Mouse (Mus musculus): ENCODE results near the gene Mid2. TPM values are rescaled to one million over a fixed set of nuclear protein-coding genes. Genes with fewer than 3 reads are reported as not detected.
"Not testable (repeated sequence)": the region's sequence is repeated elsewhere in the genome, so short reads cannot be mapped to it uniquely, and the experiment has no call there.

Gene Mid2
- 10 to 100 TPM; 31.0 to 33.4 (median 32.2) TPM for total RNA-seq (2022)

DNA sequence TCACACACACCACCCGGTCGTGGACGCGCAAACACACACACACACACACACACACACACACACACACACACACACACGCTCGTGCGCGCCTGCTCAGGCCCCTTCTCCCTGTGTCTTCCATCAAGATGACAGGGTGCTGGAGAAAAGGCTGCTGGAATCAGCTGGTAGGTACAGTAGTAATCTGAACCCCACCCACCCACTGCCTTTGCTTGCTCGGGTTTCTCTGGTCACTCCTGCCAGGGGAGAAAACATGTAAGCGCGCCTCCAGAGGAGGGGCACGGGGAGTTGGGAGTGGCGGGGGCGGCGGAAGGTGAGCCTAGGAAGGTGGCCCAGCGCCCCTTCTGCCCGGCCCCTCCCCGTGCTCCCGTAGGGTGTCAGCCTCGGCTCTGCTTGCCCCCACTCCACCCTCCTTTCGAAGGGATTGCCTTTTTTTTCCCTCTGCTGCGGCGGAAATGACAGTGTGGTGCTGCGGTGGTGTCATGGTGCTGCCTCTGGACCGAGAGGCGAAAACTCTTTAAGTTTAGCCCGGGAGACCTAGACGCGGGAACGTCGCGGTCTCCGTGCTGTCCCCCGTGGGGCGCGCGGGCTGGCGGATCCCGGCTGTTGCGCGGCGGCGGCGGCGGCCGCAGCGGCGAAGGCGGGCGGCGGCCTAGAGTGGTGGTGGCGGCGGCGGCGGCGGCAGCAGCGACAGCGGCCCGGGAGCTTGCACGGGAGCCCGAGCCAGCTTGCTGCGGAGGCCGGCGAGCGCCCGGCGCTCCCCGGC is at the start of gene Mid2:
Mid2 (plus strand) TSS at position 121 of the 763 bp plus-strand sequence.
- peak; percentile 9 to 13 for DNase-seq (ENCODE audit: low spot score in 2 of 2)

GRCm38 (mm10) chrX:140624875-140625594 is 39.4 kb upstream of the Mid2 start:
- DNase-seq (ENCODE audit: low spot score in 2 of 2) = no peak

DNA sequence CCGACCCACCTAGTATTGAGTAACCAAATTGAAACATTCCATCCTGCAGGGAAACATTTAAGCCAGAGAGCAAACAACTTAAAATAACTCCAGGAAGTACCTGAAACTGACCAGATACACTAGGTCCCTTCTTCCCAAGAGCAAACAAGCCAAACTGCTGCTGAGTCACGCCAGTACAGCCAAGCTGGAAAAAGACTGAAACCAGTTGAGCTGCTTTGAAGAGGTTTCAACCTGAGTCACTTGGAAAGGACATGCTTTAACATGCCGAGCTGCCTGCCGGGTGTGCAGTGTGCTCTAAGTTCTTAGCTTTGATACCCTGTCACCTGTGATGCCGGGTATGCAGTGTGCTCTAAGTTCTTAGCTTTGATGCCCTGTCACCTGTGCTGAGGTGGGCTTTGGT is 26.4 kb upstream of the Mid2 start:
- no peak for DNase-seq (ENCODE audit: low spot score in 2 of 2)

GRCm38 (mm10) chrX:140639592-140639991 is 24.8 kb upstream of the Mid2 start:
- no peak for DNase-seq (ENCODE audit: low spot score in 2 of 2)

DNA sequence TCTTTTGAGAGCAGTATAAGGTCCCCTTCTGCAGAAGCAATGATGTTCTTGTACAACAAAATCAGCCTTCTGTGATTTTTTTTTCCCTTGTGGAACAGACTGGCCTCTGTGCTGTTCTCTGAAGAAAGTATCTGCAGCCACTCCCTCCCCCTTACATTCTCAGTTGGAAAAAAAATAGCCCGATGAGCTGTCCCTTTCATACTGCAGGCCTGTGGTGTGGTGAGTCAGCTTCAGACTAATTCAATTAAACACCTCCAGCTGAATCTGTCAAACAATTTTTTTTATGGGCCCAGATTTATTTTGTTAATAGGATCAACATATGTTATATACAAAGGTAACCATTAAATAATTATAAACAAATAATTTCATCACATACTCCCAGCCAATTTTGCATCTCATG is 3.7 kb upstream of the Mid2 start:
- no peak for DNase-seq (ENCODE audit: low spot score in 2 of 2)

DNA sequence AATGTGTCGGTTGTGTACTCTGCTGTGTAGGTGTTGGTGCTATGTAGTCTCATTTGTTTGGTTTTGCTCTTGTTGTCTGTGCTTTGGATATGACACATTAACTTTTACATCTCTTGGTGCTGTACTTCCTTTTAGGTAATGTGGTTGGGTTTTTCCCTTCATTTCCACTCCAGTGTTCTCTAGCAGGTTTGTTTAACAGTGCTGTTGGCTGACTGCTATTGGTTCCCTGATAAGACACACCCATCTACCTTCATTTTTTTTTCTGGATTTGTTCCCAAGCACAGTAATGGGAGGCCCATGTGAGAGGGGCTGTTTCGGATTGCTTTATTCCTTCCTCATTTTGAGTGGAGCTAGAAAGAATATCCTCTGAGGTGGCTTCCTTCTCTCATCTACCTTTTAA is 883 bp upstream of the Mid2 start:
- no peak for DNase-seq (ENCODE audit: low spot score in 2 of 2)

GRCm38 (mm10) chrX:140665242-140665810 is 927 bp downstream of the Mid2 start:
- DNase-seq (ENCODE audit: low spot score in 2 of 2) = peak; percentile 7 to 23

DNA sequence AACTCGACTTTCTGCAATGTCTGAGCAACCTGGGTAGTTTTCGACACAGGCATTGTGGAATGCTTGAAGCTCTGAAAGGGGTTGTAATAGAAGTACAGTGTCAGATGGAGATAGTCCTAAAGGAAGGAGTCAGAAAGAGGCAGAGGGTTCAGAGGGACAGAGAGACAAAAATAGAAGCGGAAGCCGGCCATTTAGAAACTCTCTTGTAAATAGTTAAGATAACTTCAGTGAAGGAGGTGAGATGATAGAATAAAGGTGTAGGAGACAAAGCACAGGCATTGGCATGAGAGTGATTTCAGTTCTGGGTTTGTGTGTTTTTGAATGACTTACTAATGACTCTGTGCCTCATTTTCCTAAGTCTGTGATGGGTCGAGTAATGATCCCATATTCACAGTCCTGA is 11.0 kb downstream of the Mid2 start:
- no peak for DNase-seq (ENCODE audit: low spot score in 2 of 2)

GRCm38 (mm10) chrX:140688335-140688734 is 23.9 kb downstream of the Mid2 start:
- no peak for DNase-seq (ENCODE audit: low spot score in 2 of 2)

DNA sequence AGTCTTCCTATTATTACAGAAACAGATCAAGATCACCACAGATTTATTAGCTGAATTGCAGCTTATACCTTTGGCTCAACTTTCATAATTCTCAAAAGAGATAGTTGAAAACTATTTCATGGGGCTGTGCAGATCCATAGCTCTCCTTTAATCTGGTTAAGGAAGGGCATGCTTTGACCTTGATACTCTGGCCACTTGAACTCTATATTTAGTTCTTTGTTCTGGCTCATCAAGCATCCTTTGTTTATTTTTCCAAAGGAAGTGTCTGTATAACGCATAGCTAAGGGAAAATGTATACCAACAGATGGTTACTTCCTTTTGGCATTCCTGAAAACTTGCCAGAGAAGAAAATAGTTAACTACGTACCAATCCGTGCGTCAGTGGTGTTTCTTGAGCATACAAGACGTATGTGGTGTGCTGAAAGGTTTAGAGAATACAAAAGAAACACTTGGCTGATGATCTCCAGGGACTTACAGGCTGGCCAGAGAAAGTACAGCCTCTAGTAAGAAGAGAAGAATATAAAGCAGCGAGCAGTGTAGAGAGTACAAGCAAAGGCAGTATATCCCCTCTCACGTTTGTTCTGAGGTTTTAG is 33.6 kb downstream of the Mid2 start:
- DNase-seq (ENCODE audit: low spot score in 2 of 2) = not testable (repeated sequence)

DNA sequence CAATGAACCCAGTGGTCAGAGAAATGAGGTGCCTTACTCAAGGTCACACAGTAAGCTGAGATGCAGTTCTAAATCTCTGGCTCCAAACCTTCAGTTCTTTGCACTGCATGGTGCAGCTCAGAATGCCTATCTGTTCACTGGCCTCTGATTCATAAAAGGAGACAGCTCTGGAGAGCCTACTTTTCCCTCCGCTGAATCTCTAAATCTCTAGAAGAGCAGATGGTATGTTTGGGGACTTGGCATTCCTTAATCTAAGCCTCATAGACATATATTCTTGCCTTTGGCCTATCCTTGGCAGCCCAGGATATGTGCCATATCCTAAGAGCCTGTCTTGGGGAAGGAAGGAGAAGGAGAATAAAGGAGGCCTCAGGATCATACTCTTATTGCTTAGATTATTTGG is 38.8 kb downstream of the Mid2 start:
- DNase-seq (ENCODE audit: low spot score in 2 of 2) = no peak

- no peak for DNase-seq (ENCODE audit: low spot score in 2 of 2)
These were observed 41.7 kb downstream of the Mid2 start for GRCm38 (mm10) chrX:140706077-140706476.

DNA sequence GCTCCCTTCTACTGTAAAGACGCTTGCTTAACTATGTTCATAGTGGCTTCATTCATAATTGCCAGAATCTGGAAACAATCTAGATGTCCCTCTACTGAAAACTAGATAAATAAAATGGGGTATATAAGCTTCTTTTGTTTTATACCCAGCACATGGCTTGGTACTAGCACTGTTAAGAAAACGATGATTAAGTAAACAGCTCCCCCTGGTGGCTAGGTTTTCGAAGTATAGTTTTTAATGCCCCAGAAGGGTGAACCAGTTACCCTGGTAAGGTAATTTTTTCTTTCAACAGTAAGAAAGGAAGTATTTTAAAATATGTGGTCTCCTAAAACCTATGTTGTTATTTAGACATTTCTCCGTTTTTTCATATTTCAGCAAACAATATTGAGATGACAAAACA is 58.0 kb downstream of the Mid2 start:
- no peak for DNase-seq (ENCODE audit: low spot score in 2 of 2)

GRCm38 (mm10) chrX:140738986-140739385 is 74.6 kb downstream of the Mid2 start:
- DNase-seq (ENCODE audit: low spot score in 2 of 2) = no peak

DNA sequence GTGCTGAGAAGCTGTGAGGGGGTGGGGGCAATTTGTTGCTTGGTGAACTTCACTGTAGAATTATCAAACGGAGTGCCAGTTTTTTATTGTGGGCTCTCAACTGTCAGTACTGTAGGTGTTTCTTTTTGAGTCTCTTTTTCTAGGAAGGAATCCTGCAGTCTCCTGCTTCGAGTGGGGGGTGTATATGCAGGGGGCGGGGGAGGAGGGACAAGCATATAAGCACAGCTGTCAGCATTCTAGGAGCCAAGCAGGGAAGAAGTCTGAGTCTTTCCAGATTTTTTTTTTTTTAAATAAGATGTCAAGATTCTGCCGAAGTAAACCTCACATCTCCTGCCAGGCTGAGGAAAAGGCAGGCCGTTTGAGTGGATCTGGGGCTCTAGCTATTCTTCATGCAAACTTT is 78.8 kb downstream of the Mid2 start:
- DNase-seq (ENCODE audit: low spot score in 2 of 2) = no peak

GRCm38 (mm10) chrX:140769794-140770193 is 105.4 kb downstream of the Mid2 start:
- no peak for DNase-seq (ENCODE audit: low spot score in 2 of 2)

DNA sequence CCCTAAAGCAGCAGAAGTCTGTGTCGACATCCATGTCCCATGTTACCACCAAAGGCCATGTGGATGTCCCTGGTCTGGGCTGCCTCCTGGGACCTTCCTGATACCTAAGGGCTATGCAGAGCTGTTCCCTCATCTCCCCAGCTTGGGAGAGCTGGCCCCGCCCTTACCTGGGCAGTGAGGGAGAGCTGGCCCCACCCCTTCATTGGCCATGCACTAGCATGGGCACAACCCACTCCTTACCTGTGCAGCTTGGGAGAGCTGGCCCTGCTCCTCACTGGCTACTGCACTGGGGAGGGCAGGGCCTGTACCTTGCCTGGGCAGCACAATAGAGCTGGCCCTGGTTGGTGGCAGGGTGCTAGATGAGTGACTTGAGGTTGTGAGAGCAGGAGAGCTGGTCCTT is 140.9 kb downstream of the Mid2 start:
- DNase-seq (ENCODE audit: low spot score in 2 of 2) = no peak

- DNase-seq (ENCODE audit: low spot score in 2 of 2) = no peak
These were observed 149.1 kb downstream of the Mid2 start, which contains the start of gene Tex13b for GRCm38 (mm10) chrX:140813312-140814006. Gene Tex13b, minus strand, starts transcription at chrX:140813433.
